Mouse (Mus musculus) bone marrow macrophage, adult 2 months (primary cell): Measurements from ENCODE around the gene Slc31a1.

ENCODE experiments used
- CTCF ChIP-seq: IDR thresholded peaks from 2 replicates; pipeline ENCODE4 v1.5.1; 2012; ENCODE audit warnings: low read depth, mild to moderate bottlenecking, low read length, moderate library complexity
- POLR2A ChIP-seq: IDR thresholded peaks from 2 replicates; pipeline ENCODE4 v1.6.1; 2012; ENCODE audit warnings: mild to moderate bottlenecking, low read depth, low read length, borderline replicate concordance

GRCm38 (mm10) chr4:62425891-62426290, 65.4 kb downstream of the Slc31a1 start:
- TF ChIP-seq CTCF: no peak
- TF ChIP-seq POLR2A: no peak
